Mouse (Mus musculus) cerebellum, postnatal 25 days (tissue): ENCODE results near the gene P2ry13.

Source experiments
- DNase-seq, 2 experiments: peaks; one replicate each; pipeline ENCODE4 v3.0.0; 2021; ENCODE audit warnings: mixed read lengths in 2 of 2

P2ry13 gene

GRCm38 (mm10) chr3:59197329-59197948 lies 13.2 kb downstream of the P2ry13 start:
- peak in 1 of 2 experiments; percentile 58 for DNase-seq

- no peak for DNase-seq
These were observed 15.7 kb downstream of the P2ry13 start, which contains the start of gene Gpr87 for GRCm38 (mm10) chr3:59194938-59195337. TSS of gene Gpr87 (minus strand) at chr3:59195104.

GRCm38 (mm10) chr3:59194099-59194498 lies 16.6 kb downstream of the P2ry13 start:
- DNase-seq = no peak

- no peak for DNase-seq
These were observed 19.0 kb downstream of the P2ry13 start for GRCm38 (mm10) chr3:59191674-59192073.

GRCm38 (mm10) chr3:59187336-59187735 lies 23.3 kb downstream of the P2ry13 start:
- no peak for DNase-seq

GRCm38 (mm10) chr3:59185662-59186061 lies 25.0 kb downstream of the P2ry13 start:
- DNase-seq = no peak

- no peak for DNase-seq
These were observed 28.6 kb downstream of the P2ry13 start for GRCm38 (mm10) chr3:59182129-59182528.

GRCm38 (mm10) chr3:59181134-59181533 lies 29.5 kb downstream of the P2ry13 start:
- DNase-seq = peak in 1 of 2 experiments; percentile 52

GRCm38 (mm10) chr3:59176871-59177270 lies 33.8 kb downstream of the P2ry13 start:
- peak; percentile 80 to 83 for DNase-seq

- peak; percentile 68 to 80 for DNase-seq
These were observed 35.4 kb downstream of the P2ry13 start for GRCm38 (mm10) chr3:59175234-59175633.

GRCm38 (mm10) chr3:59174426-59175154 lies 36.1 kb downstream of the P2ry13 start:
- DNase-seq = no peak

- DNase-seq = no peak
These were observed 40.6 kb downstream of the P2ry13 start for GRCm38 (mm10) chr3:59169921-59170627.

GRCm38 (mm10) chr3:59169215-59169614 lies 41.5 kb downstream of the P2ry13 start:
- no peak for DNase-seq

GRCm38 (mm10) chr3:59168476-59168875 lies 42.2 kb downstream of the P2ry13 start:
- DNase-seq = no peak

GRCm38 (mm10) chr3:59167417-59168054 lies 43.1 kb downstream of the P2ry13 start:
- DNase-seq = no peak

GRCm38 (mm10) chr3:59160465-59160864 lies 50.2 kb downstream of the P2ry13 start:
- no peak for DNase-seq
